Mouse (Mus musculus) stomach, embryonic 15.5 days (tissue): ENCODE results near the gene Ptgfrn. TPM values are rescaled to one million over a fixed set of nuclear protein-coding genes. Genes with fewer than 3 reads are reported as not detected.

Experiments used
- ATAC-seq: fragments of 200-750 bp; cut with Nextera tagmentation; 2 replicates; pipeline ENCODE4 v1.8.0; 2017; ENCODE audit warnings: low read depth, moderate number of reproducible peaks, moderate TSS enrichment; ENCODE audit not compliant: insufficient read depth, low FRiP score
- H3K27ac ChIP-seq: fragments of 300-500 bp; sonication (generic); 2 replicates; pipeline ENCODE4 v1.5.1; 2015; ENCODE audit warnings: mild to moderate bottlenecking, inconsistent platforms
- H3K27me3 ChIP-seq: fragments of 300-500 bp; sonication (generic); replicated peaks from 2 replicates; pipeline ENCODE4 v1.6.1; 2015; ENCODE audit warnings: inconsistent platforms
- H3K36me3 ChIP-seq: fragments of 300-500 bp; sonication (generic); 2 replicates; pipeline ENCODE4 v1.6.1; 2015; ENCODE audit warnings: inconsistent platforms
- H3K4me1 ChIP-seq: fragments of 300-500 bp; sonication (generic); 2 replicates; pipeline ENCODE4 v1.6.1; 2015; ENCODE audit warnings: inconsistent platforms
- H3K4me2 ChIP-seq: fragments of 300-500 bp; sonication (generic); 2 replicates; pipeline ENCODE4 v1.6.1; 2015; ENCODE audit warnings: mild to moderate bottlenecking, inconsistent platforms
- H3K4me3 ChIP-seq: fragments of 300-500 bp; sonication (generic); replicated peaks from 2 replicates; pipeline ENCODE4 v1.5.1; 2015; ENCODE audit warnings: inconsistent platforms
- H3K9ac ChIP-seq: fragments of 300-500 bp; sonication (generic); 2 replicates; pipeline ENCODE4 v1.6.1; 2015; ENCODE audit warnings: inconsistent platforms
- H3K9me3 ChIP-seq: fragments of 300-500 bp; sonication (generic); 2 replicates; pipeline ENCODE4 v1.6.1; 2016; ENCODE audit warnings: inconsistent platforms
- WGBS: fragments of 180-500 bp; shearing (Covaris S2); methylation state at CpG from one replicate; pipeline ENCODE4 v1.1.7; 2015; 5-methylcytosine and 5-hydroxymethylcytosine counted together
- polyA plus RNA-seq: library from polyadenylated mRNA; unstranded; fragments of >200 nt; fragmentation: Nextera tagmentation; extraction: Ambion mirVana; gene quantifications from 2 replicates; pipeline ENCODE4 v1.2.1, GENCODE M21; 2015

Ptgfrn gene
- 5.2 and 6.0 TPM in 2 replicates for polyA plus RNA-seq

- peak within 1 kb of the TSS; percentile 53 for H3K9ac ChIP-seq
- H3K4me2 ChIP-seq: peak within 1 kb of the TSS; percentile 72
- WGBS: under 1% methylated on average over 57 of the region's 81 CpGs
- H3K27ac ChIP-seq: peak within 1 kb of the TSS; percentile 91
- H3K36me3 ChIP-seq: no peaks in the 10 kb centered on the region
- peak; percentile 65 for ATAC-seq
- H3K4me3 ChIP-seq: peak within 1 kb of the TSS; percentile 91
- H3K27me3 ChIP-seq: no peaks in the 10 kb centered on the region
- no peaks in the 10 kb centered on the region for H3K9me3 ChIP-seq
- peaks cover 34% of the 10 kb centered on the region for H3K4me1 ChIP-seq
These were observed at the start of gene Ptgfrn for GRCm38 (mm10) chr3:101110043-101110837. TSS of gene Ptgfrn (minus strand) at chr3:101110278.

DNA sequence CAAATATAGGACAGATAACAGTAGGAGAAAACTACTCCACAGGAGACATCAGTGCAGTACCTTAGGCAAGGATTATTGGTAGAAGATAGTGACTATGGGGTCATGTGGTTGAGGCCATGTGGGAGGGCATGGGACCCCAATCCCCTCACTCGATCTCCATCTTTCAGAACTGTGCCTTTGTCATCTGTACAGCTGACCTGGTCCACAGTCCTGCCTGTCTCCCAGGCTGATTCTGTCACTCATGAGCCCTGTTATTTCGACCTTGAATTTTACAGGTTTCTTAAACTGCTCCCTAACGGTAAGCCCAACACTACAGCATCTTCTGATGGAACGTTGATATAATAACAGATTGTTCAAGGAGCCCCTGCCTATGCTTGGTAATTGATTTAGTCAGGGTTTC is 49.6 kb upstream of the Ptgfrn start:
- 77% methylated on average over 4 of the region's 4 CpGs for WGBS
- H3K27me3 ChIP-seq: no peaks in the 10 kb centered on the region

DNA sequence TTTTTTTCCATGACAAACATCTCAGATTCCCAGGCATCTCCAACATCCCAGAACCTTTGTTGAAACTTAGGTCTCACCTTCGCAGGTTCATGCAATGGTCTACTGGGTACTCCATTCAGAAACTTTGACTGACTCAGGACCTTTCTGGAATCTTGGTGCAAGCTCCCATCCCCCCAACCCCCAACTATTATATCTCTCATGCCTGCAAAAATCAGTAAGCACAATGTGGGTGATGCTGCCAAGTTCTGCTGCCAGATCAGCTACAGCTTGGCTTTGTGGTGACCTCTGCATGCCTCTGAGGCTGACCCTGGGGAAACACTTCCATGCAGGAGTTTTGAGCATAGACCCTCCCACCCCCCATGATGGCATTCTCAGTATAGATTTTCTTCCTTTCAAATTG is 44.0 kb upstream of the Ptgfrn start:
- Histone ChIP-seq H3K4me1 (no peaks in the 10 kb centered on the region), H3K4me2 (no peak overlapping the region), H3K27me3 (no peaks in the 10 kb centered on the region), H3K9me3 (no peaks in the 10 kb centered on the region), H3K4me3 (no peak overlapping the region), H3K27ac (no peak overlapping the region), H3K36me3 (no peaks in the 10 kb centered on the region), H3K9ac (no peak overlapping the region)
- WGBS: 89% methylated on average over 1 of the region's 1 CpGs
- ATAC-seq: no peak

More for the DNA sequence above, 49.6 kb upstream of the Ptgfrn start:
- H3K36me3 ChIP-seq: no peaks in the 10 kb centered on the region
- H3K9me3 ChIP-seq: no peaks in the 10 kb centered on the region
- ATAC-seq: no peak
- H3K4me3 ChIP-seq: no peak overlapping the region
- H3K4me2 ChIP-seq: no peak overlapping the region
- peaks cover 22% of the 10 kb centered on the region for H3K4me1 ChIP-seq
- no peak overlapping the region for H3K9ac ChIP-seq
- no peak overlapping the region for H3K27ac ChIP-seq

- Histone ChIP-seq H3K4me2 (no peak overlapping the region), H3K9me3 (no peaks in the 10 kb centered on the region), H3K36me3 (no peaks in the 10 kb centered on the region), H3K27me3 (no peaks in the 10 kb centered on the region), H3K4me3 (no peak overlapping the region), H3K27ac (no peak overlapping the region), H3K4me1 (no peaks in the 10 kb centered on the region), H3K9ac (no peak overlapping the region)
- WGBS: 63% methylated on average over 3 of the region's 3 CpGs
- ATAC-seq: no peak
These were observed 43.3 kb upstream of the Ptgfrn start for GRCm38 (mm10) chr3:101153341-101153740.

DNA sequence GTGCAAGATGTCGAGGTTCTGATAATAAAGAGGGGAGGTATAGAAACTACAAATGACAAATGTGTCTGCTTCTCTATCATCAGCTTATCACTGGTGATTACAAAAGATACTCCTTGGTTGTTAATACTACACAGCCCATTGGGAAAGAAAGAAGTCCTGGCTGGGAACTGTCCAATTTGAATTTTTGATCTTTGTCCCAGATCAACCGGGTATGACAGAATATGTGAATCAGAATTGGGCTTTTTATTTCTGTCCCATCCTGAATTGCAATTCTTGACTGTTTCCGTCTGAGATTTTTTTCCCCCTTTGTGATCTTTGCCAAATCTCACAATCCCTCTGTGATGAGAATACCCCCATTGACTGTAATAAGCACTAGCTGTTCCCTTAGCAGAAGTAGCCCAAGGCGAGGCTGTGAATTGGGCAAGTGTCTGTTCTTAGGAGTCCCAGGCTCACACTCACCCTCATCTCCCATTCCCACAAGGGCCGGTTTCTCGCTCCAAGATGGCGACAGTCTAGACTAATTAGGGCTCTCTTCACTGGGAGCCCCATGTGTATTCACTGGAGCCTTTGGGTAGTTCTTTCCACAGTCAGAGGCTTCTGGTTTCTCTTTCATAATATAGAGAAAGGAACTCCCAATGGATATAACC is 36.2 kb upstream of the Ptgfrn start:
- Histone ChIP-seq H3K4me3 (no peak overlapping the region), H3K27me3 (0 out of 2 replicates have a peak, but pooled peaks cover 3% of the 10 kb centered on the region), H3K27ac (no peak overlapping the region), H3K4me2 (no peak overlapping the region), H3K9ac (no peak overlapping the region), H3K36me3 (no peaks in the 10 kb centered on the region), H3K4me1 (no peaks in the 10 kb centered on the region), H3K9me3 (no peaks in the 10 kb centered on the region)
- ATAC-seq: no peak
- 71% methylated on average over 7 of the region's 7 CpGs for WGBS

- Histone ChIP-seq H3K27me3 (0 out of 2 replicates have a peak, but pooled peaks cover 3% of the 10 kb centered on the region), H3K9me3 (no peaks in the 10 kb centered on the region), H3K4me3 (no peak overlapping the region), H3K9ac (no peak overlapping the region), H3K4me2 (peak overlapping the region; percentile 38; the same call in 1 of the 2 replicates), H3K36me3 (no peaks in the 10 kb centered on the region), H3K27ac (no peak overlapping the region), H3K4me1 (no peaks in the 10 kb centered on the region)
- ATAC-seq: no peak
- 27% methylated on average over 10 of the region's 10 CpGs for WGBS
These were observed 35.4 kb upstream of the Ptgfrn start for GRCm38 (mm10) chr3:101145292-101146046.

DNA sequence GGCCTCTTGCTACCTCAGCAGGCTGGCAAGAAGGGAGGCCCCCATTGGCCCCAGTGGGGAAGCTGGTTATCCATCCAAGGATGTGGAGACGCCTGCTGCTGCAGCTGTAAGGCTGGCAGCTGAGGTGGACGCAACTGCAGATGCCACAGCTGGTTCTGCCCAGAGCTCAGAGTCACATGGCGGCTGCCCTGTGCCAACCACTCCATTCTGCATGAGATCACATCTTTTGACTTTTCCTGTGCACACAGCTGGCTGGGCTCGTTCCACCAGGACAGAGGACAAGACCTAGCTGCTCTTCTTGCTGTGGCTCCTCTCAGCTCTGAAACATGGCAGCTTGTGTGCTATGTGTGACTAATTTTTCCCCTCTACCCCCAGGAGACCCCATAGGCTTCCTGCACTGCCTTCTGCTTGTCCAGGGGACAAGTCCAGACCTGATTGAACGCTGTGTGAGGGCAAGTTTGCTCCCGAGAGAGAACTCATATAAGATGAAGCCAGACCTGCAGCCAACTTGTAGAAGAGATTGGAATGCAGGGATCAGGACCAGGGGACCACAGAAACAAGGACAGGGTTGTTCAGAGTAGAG is 34.4 kb upstream of the Ptgfrn start:
- no peaks in the 10 kb centered on the region for H3K36me3 ChIP-seq
- no peak overlapping the region for H3K27ac ChIP-seq
- no peaks in the 10 kb centered on the region for H3K4me1 ChIP-seq
- H3K27me3 ChIP-seq: 0 out of 2 replicates have a peak, but pooled peaks cover 3% of the 10 kb centered on the region
- H3K4me3 ChIP-seq: no peak overlapping the region
- no peak overlapping the region for H3K9ac ChIP-seq
- no peaks in the 10 kb centered on the region for H3K9me3 ChIP-seq
- ATAC-seq: no peak
- no peak overlapping the region for H3K4me2 ChIP-seq
- WGBS: 66% methylated on average over 6 of the region's 6 CpGs

DNA sequence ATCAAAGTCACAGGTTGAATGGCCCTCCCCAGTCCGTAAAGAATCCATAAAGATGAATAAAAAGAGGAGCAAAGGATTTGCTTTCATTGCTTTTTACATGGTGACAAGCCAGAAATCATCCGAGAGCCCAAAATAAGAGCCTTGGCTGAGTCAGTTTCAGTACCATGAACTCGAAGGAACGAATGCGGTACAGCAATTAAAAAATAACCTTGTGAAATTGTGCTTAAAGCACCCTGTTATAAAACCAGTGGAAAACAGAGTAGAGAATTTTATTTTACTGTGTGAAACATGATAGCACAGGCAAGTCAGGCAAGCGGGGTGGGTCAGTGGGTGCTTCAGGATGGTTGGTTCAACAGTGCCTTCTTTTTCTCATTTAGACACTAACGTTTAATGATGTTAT is 33.4 kb upstream of the Ptgfrn start:
- no peak overlapping the region for H3K4me2 ChIP-seq
- 0 out of 2 replicates have a peak, but pooled peaks cover 3% of the 10 kb centered on the region for H3K27me3 ChIP-seq
- H3K4me1 ChIP-seq: no peaks in the 10 kb centered on the region
- no peaks in the 10 kb centered on the region for H3K36me3 ChIP-seq
- no peak overlapping the region for H3K4me3 ChIP-seq
- 78% methylated on average over 7 of the region's 7 CpGs for WGBS
- H3K9me3 ChIP-seq: no peaks in the 10 kb centered on the region
- no peak overlapping the region for H3K27ac ChIP-seq
- no peak overlapping the region for H3K9ac ChIP-seq
- no peak for ATAC-seq

GRCm38 (mm10) chr3:101141864-101142263 is 31.8 kb upstream of the Ptgfrn start:
- Histone ChIP-seq H3K4me1 (no peaks in the 10 kb centered on the region), H3K4me3 (no peak overlapping the region), H3K4me2 (no peak overlapping the region), H3K9me3 (no peaks in the 10 kb centered on the region), H3K36me3 (no peaks in the 10 kb centered on the region), H3K27ac (no peak overlapping the region), H3K27me3 (0 out of 2 replicates have a peak, but pooled peaks cover 3% of the 10 kb centered on the region), H3K9ac (no peak overlapping the region)
- 65% methylated on average over 8 of the region's 8 CpGs for WGBS
- no peak for ATAC-seq

GRCm38 (mm10) chr3:101139958-101140357 is 29.9 kb upstream of the Ptgfrn start:
- no peak for ATAC-seq
- no peak overlapping the region for H3K9ac ChIP-seq
- 0 out of 2 replicates have a peak, but pooled peaks cover 3% of the 10 kb centered on the region for H3K27me3 ChIP-seq
- H3K36me3 ChIP-seq: no peaks in the 10 kb centered on the region
- no peaks in the 10 kb centered on the region for H3K9me3 ChIP-seq
- H3K27ac ChIP-seq: no peak overlapping the region
- 86% methylated on average over 7 of the region's 7 CpGs for WGBS
- 0 out of 2 replicates have a peak, but pooled peaks cover 3% of the 10 kb centered on the region for H3K4me1 ChIP-seq
- H3K4me3 ChIP-seq: no peak overlapping the region
- no peak overlapping the region for H3K4me2 ChIP-seq

- whole genome bisulfite sequencing: 36% methylated on average over 11 of the region's 11 CpGs
- no peak for ATAC-seq
These were observed 26.4 kb upstream of the Ptgfrn start for GRCm38 (mm10) chr3:101136483-101136882.

More at GRCm38 (mm10) chr3:101136483-101136882, 26.4 kb upstream of the Ptgfrn start:
- Histone ChIP-seq H3K27me3 (no peaks in the 10 kb centered on the region), H3K9ac (no peak overlapping the region), H3K9me3 (no peaks in the 10 kb centered on the region), H3K4me3 (no peak overlapping the region), H3K4me2 (no peak overlapping the region), H3K4me1 (0 out of 2 replicates have a peak, but pooled peaks cover 3% of the 10 kb centered on the region), H3K27ac (no peak overlapping the region), H3K36me3 (no peaks in the 10 kb centered on the region)
